Mouse (Mus musculus): ENCODE data around the gene Pla2g10. TPM values are rescaled to one million over a fixed set of nuclear protein-coding genes. Genes with fewer than 3 reads are reported as not detected.
A peak's percentile ranks its signal among the peaks of the same experiment; 100 is the strongest.
"Not testable (repeated sequence)": the region's sequence is repeated elsewhere in the genome, so short reads cannot be mapped to it uniquely, and the experiment has no call there.

Gene Pla2g10
- total RNA-seq, 1 experiment: 38.9 TPM

DNA sequence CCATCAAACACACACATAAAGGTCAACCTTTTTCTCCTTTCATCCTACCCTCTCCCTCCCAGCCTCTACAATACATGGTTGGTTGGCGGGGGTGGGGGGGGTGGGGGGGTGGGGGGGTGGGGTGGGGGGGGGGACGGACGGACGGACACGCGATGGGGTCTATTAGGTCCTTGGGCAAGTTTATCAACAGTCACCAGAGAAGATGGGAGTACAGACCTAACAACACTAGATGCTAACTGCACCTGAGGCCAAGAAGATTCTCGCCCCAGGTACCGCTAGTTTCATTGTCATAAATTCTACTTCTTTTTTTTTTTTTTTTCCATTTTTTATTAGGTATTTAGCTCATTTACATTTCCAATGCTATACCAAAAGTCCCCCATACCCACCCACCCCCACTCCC is 23.2 kb upstream of the Pla2g10 start:
- H3K36me3 ChIP-seq (ENCODE audit: control insufficient read depth, insufficient read depth, low read length, poor library complexity, severe bottlenecking): no peaks in the 10 kb centered on the region
- peak overlapping the region; percentile 77; the same call in 1 of the 2 replicates for H3K27ac ChIP-seq (ENCODE audit: insufficient read depth, low read depth, low read length, poor library complexity, severe bottlenecking)
- peaks cover 2 to 4% of the 10 kb centered on the region in 2 experiments for H3K4me1 ChIP-seq (ENCODE audit: control insufficient read depth in 2 of 2, insufficient read depth in 2 of 2, low read length in 2 of 2, poor library complexity in 1 of 2)
- in situ Hi-C loops (cut with MboI; ENCODE audit: low sequenced_read_pairs in 2 of 2, unreplicated experiment in 2 of 2): no loop called here
- H3K9ac ChIP-seq (ENCODE audit: insufficient read depth, low read depth, low read length, poor library complexity, severe bottlenecking): peak overlapping the region; percentile 40; the same call in 1 of the 2 replicates
- H3K9me3 ChIP-seq (ENCODE audit: control insufficient read depth, insufficient read depth, low read depth, low read length): peaks cover 4% of the 10 kb centered on the region; the same call in 1 of the 2 replicates
- no peak for TF ChIP-seq MAFK (IDR thresholded peaks at IDR 0.05; ENCODE audit: insufficient read depth, low read depth, low read length)
- H3K4me3 ChIP-seq (ENCODE audit: insufficient read depth in 1 of 2, low read depth in 1 of 2, low read length in 2 of 2, poor library complexity in 1 of 2, severe bottlenecking in 1 of 2): 0 out of 4 replicates have a peak overlapping the region, but pooled peaks of 1 of the 2 experiments have one; percentile 64
- DNase-seq (ENCODE audit: low read depth, low spot score): no peak

DNA sequence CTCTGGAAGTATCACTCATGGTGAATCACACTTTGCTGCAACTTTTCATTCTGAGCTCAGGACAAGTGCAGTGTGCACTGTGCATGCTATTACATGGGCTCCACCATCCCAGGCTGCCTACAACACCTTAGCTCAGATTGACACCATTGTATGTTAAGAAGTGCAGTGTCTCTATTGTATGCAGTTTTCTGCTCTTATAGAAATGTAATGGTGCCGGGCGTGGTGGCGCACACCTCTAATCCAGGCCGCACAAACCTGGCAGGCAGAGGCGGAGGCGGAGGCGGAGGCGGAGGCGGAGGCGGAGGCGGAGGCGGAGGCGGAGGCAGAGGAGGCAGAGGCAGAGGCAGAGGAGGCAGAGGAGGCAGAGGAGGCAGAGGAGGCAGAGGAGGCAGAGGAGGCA is 19.8 kb upstream of the Pla2g10 start:
- DNase-seq (ENCODE audit: low read depth, low spot score): no peak
- 0 out of 2 replicates have a peak overlapping the region, but pooled peaks have one; percentile 44 for H3K9ac ChIP-seq (ENCODE audit: insufficient read depth, low read depth, low read length, poor library complexity, severe bottlenecking)
- TF ChIP-seq HCFC1 (IDR thresholded peaks at IDR 0.05; ENCODE audit: borderline replicate concordance, insufficient read depth, low read length): no peak
- TF ChIP-seq CHD2 (IDR thresholded peaks at IDR 0.05; ENCODE audit: low read depth, low read length): no peak
- TF ChIP-seq MAFK (IDR thresholded peaks at IDR 0.05; ENCODE audit: insufficient read depth, low read depth, low read length): no peak
- TF ChIP-seq ZNF384 (IDR thresholded peaks at IDR 0.05; ENCODE audit: low read depth, low read length): no peak
- TF ChIP-seq ZC3H11A (IDR thresholded peaks at IDR 0.05; ENCODE audit: borderline replicate concordance, low read depth, low read length): no peak
- in situ Hi-C loops (cut with MboI; ENCODE audit: low sequenced_read_pairs in 2 of 2, unreplicated experiment in 2 of 2): no loop called here
- H3K36me3 ChIP-seq (ENCODE audit: control insufficient read depth, insufficient read depth, low read length, poor library complexity, severe bottlenecking): no peaks in the 10 kb centered on the region
- peak overlapping the region; percentile 4 to 22; a peak in 1 of 4 replicates for H3K4me3 ChIP-seq (ENCODE audit: insufficient read depth in 1 of 2, low read depth in 1 of 2, low read length in 2 of 2, poor library complexity in 1 of 2, severe bottlenecking in 1 of 2)
- H3K9me3 ChIP-seq (ENCODE audit: control insufficient read depth, insufficient read depth, low read depth, low read length): peaks cover 4% of the 10 kb centered on the region; the same call in 1 of the 2 replicates
- peaks cover 4 to 12% of the 10 kb centered on the region in 2 experiments for H3K4me1 ChIP-seq (ENCODE audit: control insufficient read depth in 2 of 2, insufficient read depth in 2 of 2, low read length in 2 of 2, poor library complexity in 1 of 2)
- H3K27ac ChIP-seq (ENCODE audit: insufficient read depth, low read depth, low read length, poor library complexity, severe bottlenecking): peak overlapping the region; percentile 99

DNA sequence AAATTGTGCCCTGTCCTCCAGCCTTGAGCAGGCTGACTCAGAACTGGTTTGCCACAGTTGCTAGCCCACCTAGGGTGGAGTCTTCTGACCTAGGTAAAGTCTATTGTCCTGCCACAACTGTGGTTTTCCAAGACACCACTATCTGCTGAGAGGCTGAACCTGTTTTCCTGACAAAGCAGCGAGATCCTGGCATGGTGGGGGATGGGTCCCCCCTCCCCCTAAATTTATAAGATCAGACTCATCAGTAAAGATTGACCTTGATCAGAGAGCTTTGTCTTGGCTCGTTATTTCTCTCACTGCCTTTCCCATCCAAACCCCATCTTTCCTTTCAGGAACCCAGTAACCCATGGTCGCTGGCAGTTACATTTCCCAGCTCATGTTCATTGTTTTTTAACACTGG is 19.2 kb upstream of the Pla2g10 start:
- H3K4me3 ChIP-seq (ENCODE audit: insufficient read depth in 1 of 2, low read depth in 1 of 2, low read length in 2 of 2, poor library complexity in 1 of 2, severe bottlenecking in 1 of 2): peak overlapping the region; percentile 18 to 20; a peak in 3 of 4 replicates
- H3K4me1 ChIP-seq (ENCODE audit: control insufficient read depth in 2 of 2, insufficient read depth in 2 of 2, low read length in 2 of 2, poor library complexity in 1 of 2): peaks cover 4 to 12% of the 10 kb centered on the region in 2 experiments
- H3K9ac ChIP-seq (ENCODE audit: insufficient read depth, low read depth, low read length, poor library complexity, severe bottlenecking): peak overlapping the region; percentile 75
- in situ Hi-C loops (cut with MboI; ENCODE audit: low sequenced_read_pairs in 2 of 2, unreplicated experiment in 2 of 2): no loop called here
- H3K36me3 ChIP-seq (ENCODE audit: control insufficient read depth, insufficient read depth, low read length, poor library complexity, severe bottlenecking): no peaks in the 10 kb centered on the region
- TF ChIP-seq CHD2 (IDR thresholded peaks at IDR 0.05; ENCODE audit: low read depth, low read length) (peak; percentile 83), ZNF384 (IDR thresholded peaks at IDR 0.05; ENCODE audit: low read depth, low read length) (0 out of 2 replicates have a peak, but pooled peaks have one; percentile 12), MAFK (IDR thresholded peaks at IDR 0.05; ENCODE audit: insufficient read depth, low read depth, low read length) (0 out of 2 replicates have a peak, but pooled peaks have one; percentile 42), ZC3H11A (IDR thresholded peaks at IDR 0.05; ENCODE audit: borderline replicate concordance, low read depth, low read length) (no peak), HCFC1 (IDR thresholded peaks at IDR 0.05; ENCODE audit: borderline replicate concordance, insufficient read depth, low read length) (peak; percentile 29; the same call in 1 of the 2 replicates)
- peak; percentile 51 for DNase-seq (ENCODE audit: low read depth, low spot score)
- H3K9me3 ChIP-seq (ENCODE audit: control insufficient read depth, insufficient read depth, low read depth, low read length): peaks cover 4% of the 10 kb centered on the region; the same call in 1 of the 2 replicates
- peak overlapping the region; percentile 99 for H3K27ac ChIP-seq (ENCODE audit: insufficient read depth, low read depth, low read length, poor library complexity, severe bottlenecking)

DNA sequence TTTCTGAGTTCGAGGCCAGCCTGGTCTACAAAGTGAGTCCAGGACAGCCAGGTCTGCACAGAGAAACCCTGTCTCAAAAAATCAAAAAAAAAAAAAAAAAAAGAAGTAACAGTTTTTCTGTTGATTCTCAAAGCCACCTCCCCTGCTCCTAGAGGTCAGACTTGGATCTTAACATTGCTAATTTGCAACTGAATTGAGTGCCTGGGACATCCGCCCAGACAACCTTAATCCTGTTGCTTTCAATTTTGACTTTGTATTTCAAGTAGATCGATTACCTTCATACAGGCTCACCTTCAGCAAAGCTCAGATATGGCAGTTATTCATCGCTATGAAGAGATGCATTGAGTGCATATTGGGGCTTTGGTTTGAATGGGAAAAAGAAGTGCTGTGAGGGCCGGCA is 18.5 kb upstream of the Pla2g10 start:
- in situ Hi-C loops (cut with MboI; ENCODE audit: low sequenced_read_pairs in 2 of 2, unreplicated experiment in 2 of 2): no loop called here
- peak; percentile 51 for DNase-seq (ENCODE audit: low read depth, low spot score)
- peaks cover 4% of the 10 kb centered on the region; the same call in 1 of the 2 replicates for H3K9me3 ChIP-seq (ENCODE audit: control insufficient read depth, insufficient read depth, low read depth, low read length)
- peaks cover 9 to 12% of the 10 kb centered on the region in 2 experiments for H3K4me1 ChIP-seq (ENCODE audit: control insufficient read depth in 2 of 2, insufficient read depth in 2 of 2, low read length in 2 of 2, poor library complexity in 1 of 2)
- TF ChIP-seq ZNF384 (IDR thresholded peaks at IDR 0.05; ENCODE audit: low read depth, low read length): peak; percentile 90
- TF ChIP-seq ZC3H11A (IDR thresholded peaks at IDR 0.05; ENCODE audit: borderline replicate concordance, low read depth, low read length): no peak
- H3K36me3 ChIP-seq (ENCODE audit: control insufficient read depth, insufficient read depth, low read length, poor library complexity, severe bottlenecking): no peaks in the 10 kb centered on the region
- H3K27ac ChIP-seq (ENCODE audit: insufficient read depth, low read depth, low read length, poor library complexity, severe bottlenecking): peak overlapping the region; percentile 99
- peak overlapping the region; percentile 75 for H3K9ac ChIP-seq (ENCODE audit: insufficient read depth, low read depth, low read length, poor library complexity, severe bottlenecking)
- H3K4me3 ChIP-seq (ENCODE audit: insufficient read depth in 1 of 2, low read depth in 1 of 2, low read length in 2 of 2, poor library complexity in 1 of 2, severe bottlenecking in 1 of 2): peak overlapping the region; percentile 18 to 20; a peak in 3 of 4 replicates

DNA sequence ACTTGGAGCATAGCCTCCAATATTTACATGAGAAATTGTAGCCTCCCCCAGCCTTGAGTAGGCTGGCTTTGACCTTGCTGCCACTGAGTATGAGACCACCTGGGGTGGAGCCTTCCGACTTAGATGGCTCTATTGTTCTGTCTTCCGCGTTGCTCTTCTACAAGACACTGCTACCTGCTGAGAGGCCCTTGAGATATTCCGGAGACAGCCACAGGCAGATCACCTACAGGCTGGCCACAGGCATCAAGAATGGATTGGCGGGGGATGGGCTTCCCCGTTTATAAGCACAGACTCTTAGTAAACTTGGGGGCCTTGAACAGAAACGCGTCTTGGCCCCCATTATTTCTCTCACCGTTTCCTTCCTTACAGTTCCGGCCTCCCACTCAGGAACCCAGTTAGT is 18.0 kb upstream of the Pla2g10 start:
- peak; percentile 80 for TF ChIP-seq CHD2 (IDR thresholded peaks at IDR 0.05; ENCODE audit: low read depth, low read length)
- peaks cover 12 to 13% of the 10 kb centered on the region in 2 experiments for H3K4me1 ChIP-seq (ENCODE audit: control insufficient read depth in 2 of 2, insufficient read depth in 2 of 2, low read length in 2 of 2, poor library complexity in 1 of 2)
- in situ Hi-C loops (cut with MboI; ENCODE audit: low sequenced_read_pairs in 2 of 2, unreplicated experiment in 2 of 2); H3K36me3 ChIP-seq (ENCODE audit: control insufficient read depth, insufficient read depth, low read length, poor library complexity, severe bottlenecking); H3K9me3 ChIP-seq (ENCODE audit: control insufficient read depth, insufficient read depth, low read depth, low read length): not testable (repeated sequence)
- H3K9ac ChIP-seq (ENCODE audit: insufficient read depth, low read depth, low read length, poor library complexity, severe bottlenecking): peak overlapping the region; percentile 66
- H3K4me3 ChIP-seq (ENCODE audit: insufficient read depth in 1 of 2, low read depth in 1 of 2, low read length in 2 of 2, poor library complexity in 1 of 2, severe bottlenecking in 1 of 2): 0 out of 4 replicates have a peak overlapping the region, but pooled peaks of 1 of the 2 experiments have one; percentile 11
- H3K27ac ChIP-seq (ENCODE audit: insufficient read depth, low read depth, low read length, poor library complexity, severe bottlenecking): peak overlapping the region; percentile 99
- DNase-seq (ENCODE audit: low read depth, low spot score): peak; percentile 81

Measured in ES-E14 (cell line).